Mouse (Mus musculus): ENCODE measurements around the gene Cxcl16. TPM values are rescaled to one million over a fixed set of nuclear protein-coding genes. Genes with fewer than 3 reads are reported as not detected.
A peak's percentile ranks its signal among the peaks of the same experiment; 100 is the strongest.

The Cxcl16 gene
- total RNA-seq (2014; rRNA removed) (5.7 and 10.2 TPM in 2 replicates), polyA plus RNA-seq (2012; rRNA removed) (7.2 and 10.2 TPM in 2 replicates)

GRCm38 (mm10) chr11:70459601-70460101 is at the start of gene Cxcl16:
Cxcl16 (minus strand) TSS chr11:70459984.
- peak; percentile 48 for DNase-seq (ENCODE audit: extremely low read depth, low read depth, low spot score)
- H3K79me2 ChIP-seq (ENCODE audit: control insufficient read depth, insufficient read depth, low read length), result no peaks in the 10 kb centered on the region
- peak within 1 kb of the TSS; percentile 79 for H3K9ac ChIP-seq (ENCODE audit: low read depth, low read length)
- 3% methylated on average over 30 of the region's 30 CpGs for WGBS
- no peak for TF ChIP-seq POLR2A (IDR thresholded peaks at IDR 0.05; ENCODE audit: extremely low read depth, insufficient read depth, low read length)
- no peak for TF ChIP-seq CTCF (IDR thresholded peaks at IDR 0.05; ENCODE audit: low read depth, low read length)
- peak within 1 kb of the TSS; percentile 59 for H3K27ac ChIP-seq (replicated peaks; ENCODE audit: insufficient read depth, low read depth, low read length)
- H3K4me3 ChIP-seq (ENCODE audit: insufficient read depth, low read depth, low read length), result peak within 1 kb of the TSS; percentile 76
- H3K27me3 ChIP-seq (ENCODE audit: control insufficient read depth, insufficient read depth, low read length), result no peaks in the 10 kb centered on the region
- H3K4me1 ChIP-seq (ENCODE audit: control insufficient read depth, insufficient read depth, low read length), result peaks cover 2% of the 10 kb centered on the region; the same call in 1 of the 2 replicates
- no peaks in the 10 kb centered on the region for H3K36me3 ChIP-seq (ENCODE audit: control insufficient read depth, insufficient read depth, low read length)

- 82% methylated on average over 7 of the region's 7 CpGs for WGBS
- Histone ChIP-seq H3K36me3 (ENCODE audit: control insufficient read depth, insufficient read depth, low read length) (no peaks in the 10 kb centered on the region), H3K4me3 (ENCODE audit: insufficient read depth, low read depth, low read length) (no peak overlapping the region), H3K9ac (ENCODE audit: low read depth, low read length) (no peak overlapping the region), H3K79me2 (ENCODE audit: control insufficient read depth, insufficient read depth, low read length) (no peaks in the 10 kb centered on the region), H3K27me3 (ENCODE audit: control insufficient read depth, insufficient read depth, low read length) (no peaks in the 10 kb centered on the region), H3K27ac (replicated peaks; ENCODE audit: insufficient read depth, low read depth, low read length) (no peak overlapping the region), H3K4me1 (ENCODE audit: control insufficient read depth, insufficient read depth, low read length) (peaks cover 5% of the 10 kb centered on the region; the same call in 1 of the 2 replicates)
- TF ChIP-seq POLR2A (IDR thresholded peaks at IDR 0.05; ENCODE audit: extremely low read depth, insufficient read depth, low read length), result no peak
- no peak for TF ChIP-seq CTCF (IDR thresholded peaks at IDR 0.05; ENCODE audit: low read depth, low read length)
- DNase-seq (ENCODE audit: extremely low read depth, low read depth, low spot score), result no peak
Measured at GRCm38 (mm10) chr11:70506962-70507515, 47.3 kb upstream of the Cxcl16 start.

- Histone ChIP-seq H3K36me3 (ENCODE audit: control insufficient read depth, insufficient read depth, low read length) (no peaks in the 10 kb centered on the region), H3K27ac (replicated peaks; ENCODE audit: insufficient read depth, low read depth, low read length) (no peak overlapping the region), H3K27me3 (ENCODE audit: control insufficient read depth, insufficient read depth, low read length) (no peaks in the 10 kb centered on the region), H3K9ac (ENCODE audit: low read depth, low read length) (no peak overlapping the region), H3K4me1 (ENCODE audit: control insufficient read depth, insufficient read depth, low read length) (peaks cover 10% of the 10 kb centered on the region), H3K4me3 (ENCODE audit: insufficient read depth, low read depth, low read length) (no peak overlapping the region; the same call in 1 of the 2 replicates), H3K79me2 (ENCODE audit: control insufficient read depth, insufficient read depth, low read length) (no peaks in the 10 kb centered on the region)
- TF ChIP-seq CTCF (IDR thresholded peaks at IDR 0.05; ENCODE audit: low read depth, low read length) (peak; percentile 61), POLR2A (IDR thresholded peaks at IDR 0.05; ENCODE audit: extremely low read depth, insufficient read depth, low read length) (no peak)
- WGBS, result 20% methylated on average over 4 of the region's 4 CpGs
- peak; percentile 56 for DNase-seq (ENCODE audit: extremely low read depth, low read depth, low spot score)
Measured at GRCm38 (mm10) chr11:70506385-70506784, 46.6 kb upstream of the Cxcl16 start.

- H3K36me3 ChIP-seq (ENCODE audit: control insufficient read depth, insufficient read depth, low read length), result no peaks in the 10 kb centered on the region
- H3K27me3 ChIP-seq (ENCODE audit: control insufficient read depth, insufficient read depth, low read length), result no peaks in the 10 kb centered on the region
- H3K4me1 ChIP-seq (ENCODE audit: control insufficient read depth, insufficient read depth, low read length), result peaks cover 16% of the 10 kb centered on the region
- 84% methylated on average over 9 of the region's 9 CpGs for WGBS
- H3K4me3 ChIP-seq (ENCODE audit: insufficient read depth, low read depth, low read length), result no peak within 1 kb of the TSS
- no peak for DNase-seq (ENCODE audit: extremely low read depth, low read depth, low spot score)
- no peaks in the 10 kb centered on the region for H3K79me2 ChIP-seq (ENCODE audit: control insufficient read depth, insufficient read depth, low read length)
- H3K9ac ChIP-seq (ENCODE audit: low read depth, low read length), result no peak within 1 kb of the TSS
- TF ChIP-seq POLR2A (IDR thresholded peaks at IDR 0.05; ENCODE audit: extremely low read depth, insufficient read depth, low read length) (no peak), CTCF (IDR thresholded peaks at IDR 0.05; ENCODE audit: low read depth, low read length) (no peak)
- no peak within 1 kb of the TSS for H3K27ac ChIP-seq (replicated peaks; ENCODE audit: insufficient read depth, low read depth, low read length)
Measured at GRCm38 (mm10) chr11:70504970-70505369, 45.2 kb upstream of the Cxcl16 start, which contains the start of gene Tm4sf5. Tm4sf5 (plus strand) TSS chr11:70505244.

- no peaks in the 10 kb centered on the region for H3K36me3 ChIP-seq (ENCODE audit: control insufficient read depth, insufficient read depth, low read length)
- H3K4me3 ChIP-seq (ENCODE audit: insufficient read depth, low read depth, low read length), result no peak overlapping the region
- 12% methylated on average over 3 of the region's 3 CpGs for WGBS
- H3K27me3 ChIP-seq (ENCODE audit: control insufficient read depth, insufficient read depth, low read length), result no peaks in the 10 kb centered on the region
- peak; percentile 85 for DNase-seq (ENCODE audit: extremely low read depth, low read depth, low spot score)
- TF ChIP-seq CTCF (IDR thresholded peaks at IDR 0.05; ENCODE audit: low read depth, low read length) (no peak), POLR2A (IDR thresholded peaks at IDR 0.05; ENCODE audit: extremely low read depth, insufficient read depth, low read length) (no peak)
- no peak overlapping the region for H3K9ac ChIP-seq (ENCODE audit: low read depth, low read length)
- peak overlapping the region; percentile 45; the same call in 1 of the 2 replicates for H3K27ac ChIP-seq (replicated peaks; ENCODE audit: insufficient read depth, low read depth, low read length)
- peaks cover 16% of the 10 kb centered on the region for H3K4me1 ChIP-seq (ENCODE audit: control insufficient read depth, insufficient read depth, low read length)
- no peaks in the 10 kb centered on the region for H3K79me2 ChIP-seq (ENCODE audit: control insufficient read depth, insufficient read depth, low read length)
Measured at GRCm38 (mm10) chr11:70502018-70502417, 42.2 kb upstream of the Cxcl16 start.

GRCm38 (mm10) chr11:70500476-70500812 is 40.7 kb upstream of the Cxcl16 start:
- Histone ChIP-seq H3K9ac (ENCODE audit: low read depth, low read length) (no peak overlapping the region), H3K27ac (replicated peaks; ENCODE audit: insufficient read depth, low read depth, low read length) (no peak overlapping the region), H3K36me3 (ENCODE audit: control insufficient read depth, insufficient read depth, low read length) (no peaks in the 10 kb centered on the region), H3K4me3 (ENCODE audit: insufficient read depth, low read depth, low read length) (no peak overlapping the region), H3K79me2 (ENCODE audit: control insufficient read depth, insufficient read depth, low read length) (no peaks in the 10 kb centered on the region), H3K27me3 (ENCODE audit: control insufficient read depth, insufficient read depth, low read length) (no peaks in the 10 kb centered on the region), H3K4me1 (ENCODE audit: control insufficient read depth, insufficient read depth, low read length) (peaks cover 14% of the 10 kb centered on the region)
- WGBS, result 90% methylated on average over 1 of the region's 1 CpGs
- DNase-seq (ENCODE audit: extremely low read depth, low read depth, low spot score), result peak; percentile 58
- TF ChIP-seq CTCF (IDR thresholded peaks at IDR 0.05; ENCODE audit: low read depth, low read length) (no peak), POLR2A (IDR thresholded peaks at IDR 0.05; ENCODE audit: extremely low read depth, insufficient read depth, low read length) (no peak)
